Mouse (Mus musculus) cerebellum, adult 18-20 months (tissue): ENCODE measurements at regions not wholly inside any gene's neighbourhood (a gene's known extent, or its start where the extent isn't known, plus 50 kb on each side); places are given as distances from the start of the nearest gene placed in this dataset.

ENCODE experiments used
- DNase-seq, 2 experiments: peaks; one replicate each; pipeline ENCODE4 v3.0.0; 2021

DNA sequence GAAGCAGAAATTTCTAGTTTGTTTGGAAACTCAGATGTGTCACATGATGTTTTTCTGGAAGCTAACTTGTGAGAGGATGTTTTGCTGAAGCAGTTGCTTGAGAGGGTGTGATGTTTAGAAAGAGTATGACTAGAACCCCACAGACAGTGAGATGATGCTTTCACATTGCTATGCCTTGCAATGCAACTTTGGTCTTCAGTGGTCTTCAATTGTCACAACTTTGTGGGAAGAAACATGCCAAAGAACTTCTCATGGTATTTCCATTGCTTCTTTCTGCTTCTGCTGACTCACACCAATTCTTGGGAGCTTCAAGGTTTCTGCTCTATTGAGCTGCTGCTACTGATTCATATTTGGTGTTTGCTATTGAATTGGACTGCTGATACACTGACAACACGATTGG lies 365.3 kb upstream of the Tmem229a start:
- DNase-seq: no peak

DNA sequence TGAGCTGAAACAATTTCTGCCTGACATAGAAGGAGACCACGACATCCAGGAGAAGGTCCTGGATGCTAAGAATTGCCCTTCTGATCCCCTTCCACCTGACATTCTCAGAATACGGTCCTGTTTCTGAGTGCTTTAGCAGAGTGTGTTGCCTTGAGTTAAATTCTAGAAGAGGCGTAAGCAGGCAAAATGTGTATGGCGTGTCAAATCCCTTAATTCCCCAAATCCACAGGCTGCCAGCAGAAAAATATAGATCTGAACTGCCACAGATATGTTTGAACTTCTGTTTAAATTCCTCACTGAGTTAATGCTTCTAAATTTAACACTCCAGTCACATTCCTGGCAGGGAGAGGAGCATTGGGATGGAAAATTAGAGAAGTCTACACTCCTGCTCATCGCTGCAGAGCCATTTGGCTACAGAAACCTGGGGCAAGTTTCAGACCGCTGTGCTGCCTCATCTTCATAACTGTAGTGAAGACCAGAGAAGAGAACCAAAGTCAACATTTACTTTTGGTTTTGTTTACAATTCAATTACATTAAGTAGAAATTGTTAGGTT lies 364.3 kb upstream of the Tmem229a start:
- no peak for DNase-seq

DNA sequence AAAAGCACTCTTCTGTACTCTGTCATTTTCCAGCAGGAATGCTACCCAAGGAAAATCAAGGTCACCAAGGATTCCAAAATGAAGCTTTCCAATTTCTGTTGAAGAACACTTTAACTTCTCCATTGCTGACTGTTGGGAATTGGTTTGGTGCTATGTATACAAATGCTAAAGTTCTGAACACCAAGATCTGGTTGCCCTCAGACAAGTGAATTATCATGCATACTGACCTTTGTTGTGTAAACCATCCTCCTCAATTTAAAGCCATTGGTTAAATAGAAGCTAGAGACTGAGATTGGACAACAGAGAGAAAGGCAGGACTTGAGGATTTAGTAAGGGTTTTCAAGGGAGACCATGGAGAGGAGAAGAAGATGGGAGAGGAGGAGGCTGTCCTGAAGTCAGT lies 351.4 kb upstream of the Tmem229a start:
- no peak for DNase-seq

DNA sequence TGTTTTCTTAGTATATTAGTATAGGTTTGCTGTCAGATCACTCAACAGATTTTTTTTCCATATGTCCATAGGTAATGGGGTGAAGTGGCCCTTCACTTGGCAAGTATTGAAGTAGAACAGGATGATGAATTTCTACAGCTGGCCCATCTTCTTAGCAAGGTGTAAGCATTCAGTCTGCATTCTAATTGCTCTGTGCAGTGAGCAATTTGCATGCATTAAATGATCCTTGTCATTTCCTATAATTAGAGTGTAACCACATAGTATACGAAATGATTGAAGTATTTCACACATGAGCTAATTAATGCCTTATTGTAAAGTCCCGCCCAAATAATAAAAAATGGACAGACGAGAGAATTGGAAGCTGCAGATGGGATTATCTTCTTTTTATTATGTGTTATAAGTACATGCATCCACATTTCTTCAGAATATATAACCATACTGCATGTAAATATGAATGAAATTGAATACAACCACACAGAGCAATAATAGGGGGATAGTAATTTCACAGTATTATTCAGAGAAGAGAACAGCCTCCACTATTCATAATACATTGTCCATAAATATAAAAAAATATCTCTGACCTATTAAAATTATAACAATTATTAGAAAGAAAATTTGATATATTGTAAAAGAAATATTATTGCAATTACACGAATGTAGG lies 348.9 kb upstream of the Tmem229a start:
- DNase-seq: no peak

DNA sequence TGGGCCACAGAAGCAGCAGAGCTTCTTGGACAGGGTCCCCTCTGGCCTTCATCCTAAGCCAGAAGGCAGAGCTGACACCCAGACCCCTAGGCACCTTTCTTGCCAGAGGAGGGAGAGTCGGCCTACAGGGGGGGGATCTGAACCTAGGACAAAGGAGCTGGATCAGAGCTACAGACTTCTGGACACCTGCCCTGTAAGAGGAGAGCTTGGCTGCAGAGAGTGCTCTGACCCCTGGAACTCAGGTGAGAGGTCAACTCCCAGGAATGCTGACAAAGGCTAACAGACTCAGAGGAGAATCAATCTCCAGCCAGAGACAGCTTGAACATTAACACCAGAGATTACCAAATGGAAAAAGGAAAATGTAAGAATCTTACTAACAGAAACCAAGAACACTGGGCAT lies 335.5 kb upstream of the Tmem229a start:
- no peak for DNase-seq

DNA sequence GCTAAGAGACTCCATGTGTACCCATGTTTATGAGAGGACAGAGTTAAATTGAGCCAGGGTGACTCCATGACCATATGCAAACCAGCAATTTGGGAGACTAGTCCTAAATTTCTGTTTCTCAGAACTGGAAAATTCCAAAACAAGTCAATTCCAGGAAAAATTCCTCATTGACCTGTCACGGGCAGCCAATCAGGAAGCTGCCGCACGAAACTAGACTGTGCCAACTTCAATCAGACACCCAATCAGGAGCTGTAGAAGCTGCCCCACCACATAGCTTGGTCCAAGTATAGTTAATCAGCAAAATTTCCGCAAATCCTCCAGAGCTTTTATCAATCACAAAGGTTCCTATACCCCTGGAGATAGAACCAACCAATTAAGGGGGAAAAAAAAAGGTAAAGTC lies 331.5 kb upstream of the Tmem229a start:
- DNase-seq: no peak

DNA sequence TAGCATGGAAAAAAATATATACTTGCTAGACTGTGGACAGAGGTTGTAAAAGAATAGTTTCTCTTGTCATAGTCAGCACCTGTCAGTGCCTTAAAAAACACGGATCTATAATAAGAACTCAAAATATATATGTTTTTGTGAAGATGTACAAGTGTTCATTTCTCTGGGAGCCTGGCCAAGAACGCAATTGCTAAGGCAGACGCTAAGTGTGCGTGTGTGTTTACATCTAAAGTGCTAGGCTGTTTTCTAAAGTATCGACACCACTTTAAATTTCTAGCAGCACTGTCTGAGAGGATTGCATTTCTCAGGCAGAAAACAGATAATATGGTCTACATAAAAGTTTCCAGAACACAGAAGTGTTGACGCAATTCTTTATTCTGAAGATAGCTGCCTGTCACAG lies 330.2 kb upstream of the Tmem229a start:
- DNase-seq: no peak

DNA sequence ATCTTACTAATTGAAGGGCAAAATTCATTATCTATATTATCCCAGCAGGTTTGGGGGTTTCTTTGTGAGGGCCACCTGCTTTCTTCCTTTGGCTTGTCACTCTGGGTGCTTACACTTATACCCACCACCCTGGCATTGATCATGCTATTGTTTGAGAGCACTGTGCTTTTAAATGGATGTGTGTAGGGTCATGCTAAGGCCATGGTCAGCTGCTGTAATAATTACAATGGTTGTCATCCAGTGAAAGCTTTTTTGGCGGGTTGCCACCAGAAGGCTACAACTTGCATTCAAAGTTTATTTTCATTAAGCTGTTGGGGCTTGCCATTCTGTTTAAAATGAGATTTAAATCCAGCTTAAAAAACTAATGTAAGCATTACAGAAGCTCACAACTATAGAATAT lies 322.4 kb upstream of the Tmem229a start:
- no peak for DNase-seq

DNA sequence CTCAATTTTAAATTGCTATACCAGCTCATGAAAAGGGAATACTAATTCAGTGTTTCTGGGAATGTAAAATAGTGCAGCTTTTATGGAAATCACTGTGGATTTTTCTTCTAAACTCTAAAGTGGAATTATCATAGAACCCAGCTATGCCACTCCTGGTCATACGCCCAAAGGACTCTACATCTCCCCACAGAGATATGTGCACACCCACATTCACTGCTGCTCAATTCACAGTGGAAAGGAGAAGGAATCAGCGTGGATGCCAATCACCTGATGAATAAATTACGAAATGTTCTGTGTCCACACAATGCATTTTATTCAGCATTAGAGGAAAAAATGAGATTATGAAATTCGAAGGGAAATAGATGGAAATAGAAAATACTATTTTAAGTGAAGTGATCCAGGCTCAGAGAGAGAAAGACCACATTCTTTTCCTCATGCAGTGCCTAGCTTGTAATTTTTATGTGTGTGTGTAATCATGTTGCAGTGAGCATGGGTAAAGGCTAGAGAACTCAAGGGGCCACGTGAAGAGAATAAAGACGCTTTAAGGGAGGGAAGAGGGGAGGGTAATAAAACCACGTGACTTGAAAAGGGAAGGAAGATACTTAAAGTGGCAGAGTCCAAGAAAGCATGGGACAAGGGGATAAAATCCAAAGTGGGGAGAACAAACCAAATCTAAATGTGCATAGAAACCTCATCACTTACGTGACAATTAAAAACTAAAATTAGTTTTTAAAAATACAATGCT lies 321.8 kb upstream of the Tmem229a start:
- DNase-seq: no peak

DNA sequence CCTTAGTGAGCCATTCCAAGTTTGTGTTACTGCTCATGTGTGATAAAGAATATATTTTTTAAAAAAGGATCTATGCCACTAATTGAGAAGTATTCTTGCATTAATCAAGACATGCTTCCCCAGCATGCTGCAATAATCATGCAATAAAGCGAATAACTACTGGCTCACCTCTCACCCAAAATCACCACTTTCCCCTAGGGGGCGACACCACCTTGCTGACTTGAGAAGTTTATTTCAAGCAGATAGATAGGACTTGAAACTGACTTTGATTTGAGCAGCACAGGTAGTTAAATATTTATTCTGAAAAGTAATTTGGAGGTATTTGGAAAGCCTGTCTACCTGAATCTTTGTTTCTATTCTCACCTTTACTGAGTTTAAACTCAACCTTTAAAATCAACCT lies 320.1 kb upstream of the Tmem229a start:
- DNase-seq: peak in 1 of 2 experiments; percentile 4

DNA sequence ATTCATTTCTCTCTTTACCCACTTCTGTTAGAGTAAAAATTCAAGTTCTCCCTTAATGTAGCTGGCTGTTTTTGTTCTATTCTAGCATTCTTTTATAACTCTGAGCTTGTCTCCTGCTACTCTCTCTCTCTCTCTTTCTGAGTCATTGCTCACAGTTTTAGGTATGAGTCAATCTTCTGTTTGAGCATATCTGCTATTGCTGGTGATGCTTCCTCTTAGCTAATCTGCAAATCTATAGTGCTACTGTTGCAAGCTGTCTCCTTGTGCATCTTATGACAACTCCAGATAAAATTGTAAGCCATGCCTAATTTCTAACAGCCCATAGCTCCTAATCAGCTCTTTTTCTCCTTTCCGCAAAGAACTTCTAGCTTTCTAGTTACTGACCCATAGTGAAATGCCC lies 304.5 kb upstream of the Tmem229a start:
- no peak for DNase-seq

DNA sequence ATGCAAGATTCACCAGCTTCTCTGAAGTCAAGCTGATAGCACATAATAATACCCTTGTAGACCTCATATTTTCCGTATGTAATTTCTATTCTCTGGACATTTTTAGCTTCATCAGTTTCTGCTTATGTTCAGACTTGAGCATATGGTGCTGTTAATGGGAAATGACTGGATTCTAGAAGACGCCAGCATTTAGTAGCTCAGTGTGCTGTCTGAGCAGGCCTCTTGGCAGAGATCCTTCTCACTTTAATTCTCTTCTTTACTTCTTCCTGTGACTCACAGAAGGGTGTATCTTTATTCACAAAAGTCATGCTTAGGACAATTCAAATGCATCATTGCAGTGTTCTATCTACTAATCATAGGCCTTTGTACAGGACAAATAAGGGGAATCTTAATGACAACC lies 299.7 kb upstream of the Tmem229a start:
- DNase-seq: no peak

DNA sequence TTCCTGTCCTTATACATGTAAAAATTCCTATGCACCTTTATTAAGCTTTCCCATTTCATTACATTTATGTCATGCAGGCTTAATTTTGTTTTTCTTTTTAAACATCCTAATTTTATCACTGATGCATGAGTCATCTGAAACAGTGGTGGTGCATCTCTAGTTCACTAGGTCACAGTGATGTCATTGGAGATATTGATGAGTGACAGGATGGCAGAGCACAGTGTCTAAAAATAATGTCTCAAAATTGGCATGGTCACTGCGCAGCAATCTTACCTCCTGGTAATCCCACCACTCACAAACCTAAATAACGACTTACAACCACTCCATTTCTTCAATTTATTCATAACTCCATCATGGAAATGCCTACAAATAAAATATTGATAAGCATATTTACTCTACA lies 280.9 kb upstream of the Tmem229a start:
- no peak for DNase-seq

DNA sequence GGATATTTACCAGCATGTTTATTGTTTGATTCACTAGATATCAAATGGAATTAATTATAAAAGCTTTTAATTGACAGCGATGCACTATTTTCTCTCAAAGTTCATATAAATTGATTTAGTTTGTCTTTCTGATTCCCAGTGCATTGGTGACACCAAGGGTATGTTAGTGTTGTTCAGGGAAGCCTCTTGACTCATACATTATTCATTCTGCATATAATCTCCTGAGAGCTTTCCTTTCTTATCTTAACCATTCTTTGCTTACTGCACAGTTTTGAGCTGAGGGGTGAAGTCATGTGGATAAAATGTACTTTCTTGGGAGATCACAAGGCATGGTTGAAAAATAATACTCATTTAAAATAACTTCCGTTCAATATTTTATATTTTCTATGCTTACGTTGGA lies 280.5 kb upstream of the Tmem229a start:
- DNase-seq: no peak
